8 mouse cellular contexts compared by ENCODE assay signal in genomic region chr14:73325456-73326381, GRCm38 (mm10). TPM values are rescaled to one million over a fixed set of nuclear protein-coding genes. Genes with fewer than 3 reads are reported as not detected.
DNase-seq lines count a peak whose midpoint lies in the region; ATAC-seq and TF ChIP-seq lines count a peak whose summit lies in the region.

TSS of gene Rb1 (minus strand) at chr14:73325822.

- TF ChIP-seq EP300 in CH12.LX (IDR thresholded peaks at IDR 0.05; ENCODE audit: low read length), result no peak

- dilution Hi-C loops in CH12.LX (cut with MboI; ENCODE audit: extremely low pct_ligation_motif_present, extremely low pct_unique_long_range_greater_than_20kb, low sequenced_read_pairs), result no loop called here

- H3K4me1 ChIP-seq in CH12.LX (ENCODE audit: control insufficient read depth in 1 of 2, insufficient read depth in 2 of 2), result peaks cover 0 to 13% of the 10 kb centered on the region in 2 experiments; a peak in 2 of 4 replicates
- peaks cover 18% of the 10 kb centered on the region for H3K4me1 ChIP-seq in forebrain, embryonic 13.5 days
- peaks cover 6% of the 10 kb centered on the region; the same call in 1 of the 2 replicates for H3K4me1 ChIP-seq in neural tube, embryonic 14.5 days (ENCODE audit: control insufficient read depth, insufficient read depth, low read length)

- H3K4me2 ChIP-seq in CH12.LX (ENCODE audit: insufficient read depth, low read depth, poor library complexity, severe bottlenecking), result peak within 1 kb of the TSS; percentile 88
- H3K4me2 ChIP-seq in forebrain, embryonic 13.5 days, result peak within 1 kb of the TSS; percentile 82
- H3K4me2 ChIP-seq in neural tube, embryonic 14.5 days (ENCODE audit: low read depth, low read length), result peak within 1 kb of the TSS; percentile 68

- ATAC-seq in forebrain, embryonic 13.5 days, result peak; percentile 90
- peak; percentile 88 for ATAC-seq in neural tube, embryonic 14.5 days (ENCODE audit: low read depth)

- peak within 1 kb of the TSS; percentile 67 to 97 (median 80) for H3K4me3 ChIP-seq in CH12.LX (replicated peaks in 1 of 3; ENCODE audit: low read depth in 2 of 3, low read length in 2 of 3, poor library complexity in 1 of 3)
- H3K4me3 ChIP-seq in forebrain, embryonic 13.5 days, result peak within 1 kb of the TSS; percentile 96
- H3K4me3 ChIP-seq in neural tube, embryonic 14.5 days (ENCODE audit: low read depth, low read length), result peak within 1 kb of the TSS; percentile 92

- peak within 1 kb of the TSS; percentile 95 for H3K9ac ChIP-seq in CH12.LX (ENCODE audit: insufficient read depth, low read depth)
- peak within 1 kb of the TSS; percentile 91 for H3K9ac ChIP-seq in forebrain, embryonic 13.5 days
- H3K9ac ChIP-seq in neural tube, embryonic 14.5 days (replicated peaks; ENCODE audit: low read depth, low read length), result peak within 1 kb of the TSS; percentile 93

- intact Hi-C loops in heart, postnatal 10 days (cut with DNase I), result no loop called here

- peaks cover 4% of the 10 kb centered on the region for H3K27me3 ChIP-seq in CH12.LX (replicated peaks)
- H3K27me3 ChIP-seq in forebrain, embryonic 13.5 days, result no peaks in the 10 kb centered on the region
- H3K27me3 ChIP-seq in neural tube, embryonic 14.5 days (ENCODE audit: control insufficient read depth, insufficient read depth, low read length), result peaks cover 2% of the 10 kb centered on the region; the same call in 1 of the 2 replicates

- in situ Hi-C loops in CH12.LX (cut with MboI; ENCODE audit: low pct_ligation_motif_present, low pct_unique_long_range_greater_than_20kb, low sequenced_read_pairs), result no loop called here

- H3K79me2 ChIP-seq in CH12.LX (replicated peaks; ENCODE audit: control insufficient read depth, extremely low read depth, insufficient read depth, poor library complexity, severe bottlenecking), result peaks cover 10% of the 10 kb centered on the region

- DNase-seq in CH12.LX (ENCODE audit: extremely low read depth), result no peak
- peak; percentile 71 for DNase-seq in c-Kit-positive CD71-positive TER-119-positive erythroid progenitor cells, embryonic 14.5 days (ENCODE audit: low spot score)
- DNase-seq in heart, postnatal 10 days, result peak; percentile 87 to 89
- DNase-seq in layer of hippocampus, adult 11-12 months (ENCODE audit: low spot score), result peak; percentile 76
- DNase-seq in lung, adult 18-20 months, result peak; percentile 89 to 91
- peak; percentile 85 for DNase-seq in testis, postnatal 10 days (ENCODE audit: low spot score)

- WGBS in forebrain, embryonic 13.5 days, result under 1% methylated on average over 67 of the region's 135 CpGs
- under 1% methylated on average over 99 of the region's 135 CpGs for WGBS in neural tube, embryonic 14.5 days

- TF ChIP-seq CTCF in CH12.LX (conservative IDR thresholded peaks at IDR 0.05 in 1 of 2, IDR thresholded peaks at IDR 0.05 in 1 of 2; ENCODE audit: low read depth in 2 of 2, low read length in 2 of 2), result no peak

- H3K9me3 ChIP-seq in CH12.LX (replicated peaks; ENCODE audit: low read length), result no peaks in the 10 kb centered on the region
- no peaks in the 10 kb centered on the region for H3K9me3 ChIP-seq in forebrain, embryonic 13.5 days (replicated peaks)
- H3K9me3 ChIP-seq in neural tube, embryonic 14.5 days (ENCODE audit: control insufficient read depth, low read length), result no peaks in the 10 kb centered on the region

- H3K27ac ChIP-seq in CH12.LX (ENCODE audit: insufficient read depth, low read depth), result peak within 1 kb of the TSS; percentile 59
- H3K27ac ChIP-seq in forebrain, embryonic 13.5 days, result peak within 1 kb of the TSS; percentile 96
- peak within 1 kb of the TSS; percentile 96 for H3K27ac ChIP-seq in neural tube, embryonic 14.5 days (ENCODE audit: low read depth, low read length)

- no peak for TF ChIP-seq RAD21 in CH12.LX (IDR thresholded peaks at IDR 0.05; ENCODE audit: low read depth, low read length)

- peaks cover 5 to 7% of the 10 kb centered on the region in 2 experiments for H3K36me3 ChIP-seq in CH12.LX (replicated peaks in 1 of 2; ENCODE audit: control insufficient read depth in 1 of 2, insufficient read depth in 1 of 2, low read length in 1 of 2)
- no peaks in the 10 kb centered on the region for H3K36me3 ChIP-seq in forebrain, embryonic 13.5 days (ENCODE audit: poor library complexity, severe bottlenecking)
- H3K36me3 ChIP-seq in neural tube, embryonic 14.5 days (ENCODE audit: control insufficient read depth, insufficient read depth, low read length), result no peaks in the 10 kb centered on the region

- peak; percentile 17; the same call in 1 of the 2 replicates for TF ChIP-seq POLR2A in CH12.LX (IDR thresholded peaks at IDR 0.05; ENCODE audit: low read depth, low read length)

TF ChIP-seq in CH12.LX, 34 proteins besides CTCF, POLR2A, EP300 and RAD21:
- peak; percentile 68 for TF ChIP-seq SIN3A (IDR thresholded peaks at IDR 0.05; ENCODE audit: low read length)
- TF ChIP-seq HCFC1 (IDR thresholded peaks at IDR 0.05; ENCODE audit: low read depth, low read length), result peak; percentile 58
- peak; percentile 62 for TF ChIP-seq BHLHE40 (IDR thresholded peaks at IDR 0.05; ENCODE audit: low read depth, low read length)
- no peak for TF ChIP-seq ZKSCAN1 (IDR thresholded peaks at IDR 0.05; ENCODE audit: borderline replicate concordance, low read depth, low read length)
- peak; percentile 19; the same call in 1 of the 2 replicates for TF ChIP-seq UBTF (IDR thresholded peaks at IDR 0.05; ENCODE audit: low read depth, low read length)
- no peak for TF ChIP-seq KAT2A (IDR thresholded peaks at IDR 0.05; ENCODE audit: insufficient replicate concordance, low read length)
- TF ChIP-seq NRF1 (IDR thresholded peaks at IDR 0.05; ENCODE audit: low read depth, low read length), result 0 out of 2 replicates have a peak, but pooled peaks have one; percentile 13
- peak; percentile 14; the same call in 1 of the 2 replicates for TF ChIP-seq TCF12 (IDR thresholded peaks at IDR 0.05; ENCODE audit: low read depth, low read length)
- TF ChIP-seq MXI1 (IDR thresholded peaks at IDR 0.05; ENCODE audit: low read depth, low read length), result peak; percentile 43; the same call in 1 of the 2 replicates
TF ChIP-seq in CH12.LX: peak in this region for 7.

RNA-seq across cellular contexts. Expression of gene Rb1, which starts in this region (rescaled TPM):
- total RNA-seq in CH12.LX (2012; rRNA removed) (10.7 and 15.2 TPM in 2 replicates), CH12.LX (2014; rRNA removed) (16.7 and 19.3 TPM in 2 replicates)
- 13.6 TPM in 2 replicates for polyA plus RNA-seq in CH12.LX (2012; ENCODE audit: insufficient read length, low read depth)
- polyA plus RNA-seq in forebrain, embryonic 13.5 days (2015; fragmentation: Nextera tagmentation; extraction: Ambion mirVana), result 18.8 and 21.5 TPM in 2 replicates
- 10 to 100 TPM; 20.0 to 20.8 TPM for total RNA-seq in heart, postnatal 10 days (2021)
- 33.8 and 38.5 TPM in 2 replicates for polyA plus RNA-seq in neural tube, embryonic 14.5 days (2014; fragmentation: Nextera tagmentation; extraction: Ambion mirVana)
